Mouse (Mus musculus) natural killer cell, adult 2 months (primary cell): ENCODE results near the gene Fhdc1.

Experiments used
- DNase-seq, 2 experiments: peaks; one replicate each; pipeline ENCODE4 v3.0.0; 2022; ENCODE audit warnings: low spot score in 2 of 2

The Fhdc1 gene

GRCm38 (mm10) chr3:84480006-84480897 is at the start of gene Fhdc1:
Fhdc1 (minus strand) TSS chr3:84480429.
- no peak for DNase-seq

GRCm38 (mm10) chr3:84529021-84529420 is 48.8 kb upstream of the Fhdc1 start:
- no peak for DNase-seq

- DNase-seq = no peak
These were observed 44.7 kb upstream of the Fhdc1 start for GRCm38 (mm10) chr3:84524952-84525351.

- no peak for DNase-seq
These were observed 35.9 kb upstream of the Fhdc1 start for GRCm38 (mm10) chr3:84516163-84516562.

- no peak for DNase-seq
These were observed 32.7 kb upstream of the Fhdc1 start for GRCm38 (mm10) chr3:84512774-84513515.

GRCm38 (mm10) chr3:84505193-84505592 is 25.0 kb upstream of the Fhdc1 start:
- no peak for DNase-seq

GRCm38 (mm10) chr3:84504291-84504690 is 24.1 kb upstream of the Fhdc1 start:
- no peak for DNase-seq

- DNase-seq = no peak
These were observed 21.9 kb upstream of the Fhdc1 start for GRCm38 (mm10) chr3:84502101-84502500.

- DNase-seq = no peak
These were observed 20.3 kb upstream of the Fhdc1 start for GRCm38 (mm10) chr3:84500491-84500890.

- DNase-seq = no peak
These were observed 17.5 kb upstream of the Fhdc1 start for GRCm38 (mm10) chr3:84497718-84498117.

GRCm38 (mm10) chr3:84492657-84493056 is 12.4 kb upstream of the Fhdc1 start:
- no peak for DNase-seq

GRCm38 (mm10) chr3:84492148-84492547 is 11.9 kb upstream of the Fhdc1 start:
- DNase-seq = no peak

- DNase-seq = no peak
These were observed 8.5 kb upstream of the Fhdc1 start for GRCm38 (mm10) chr3:84488716-84489115.

- DNase-seq = no peak
These were observed 4.7 kb upstream of the Fhdc1 start for GRCm38 (mm10) chr3:84484891-84485290.

GRCm38 (mm10) chr3:84484333-84484732 is 4.1 kb upstream of the Fhdc1 start:
- DNase-seq = no peak

- no peak for DNase-seq
These were observed 1.9 kb upstream of the Fhdc1 start for GRCm38 (mm10) chr3:84482121-84482520.

GRCm38 (mm10) chr3:84481104-84481503 is 875 bp upstream of the Fhdc1 start:
- DNase-seq = no peak

- no peak for DNase-seq
These were observed 780 bp downstream of the Fhdc1 start for GRCm38 (mm10) chr3:84479293-84480005.

GRCm38 (mm10) chr3:84478896-84479292 is 1.3 kb downstream of the Fhdc1 start:
- no peak for DNase-seq

- no peak for DNase-seq
These were observed 2.0 kb downstream of the Fhdc1 start for GRCm38 (mm10) chr3:84478195-84478594.

- DNase-seq = no peak
These were observed 2.7 kb downstream of the Fhdc1 start for GRCm38 (mm10) chr3:84477498-84477897.
